Mouse (Mus musculus): ENCODE results near the gene Ddt. TPM values are rescaled to one million over a fixed set of nuclear protein-coding genes. Genes with fewer than 3 reads are reported as not detected.

Ddt gene
- polyA plus RNA-seq, 1 experiment = 310 TPM

- H3K27ac ChIP-seq (ENCODE audit: control insufficient read depth, insufficient read depth, low read depth, low read length) = no peak overlapping the region
- no peak for TF ChIP-seq CTCF (IDR thresholded peaks at IDR 0.05; ENCODE audit: control insufficient read depth, insufficient read depth, insufficient replicate concordance, low read depth, low read length)
- no peak for TF ChIP-seq POLR2A (IDR thresholded peaks at IDR 0.05; ENCODE audit: control insufficient read depth, low read depth, low read length)
- no peaks in the 10 kb centered on the region for H3K27me3 ChIP-seq (ENCODE audit: control insufficient read depth, insufficient read depth, low read length)
- no peak overlapping the region for H3K4me3 ChIP-seq (ENCODE audit: control insufficient read depth, low read depth, low read length)
- no peaks in the 10 kb centered on the region for H3K36me3 ChIP-seq (ENCODE audit: control insufficient read depth, insufficient read depth, low read length)
- H3K4me1 ChIP-seq (ENCODE audit: control insufficient read depth, insufficient read depth, low read length) = peaks cover 2% of the 10 kb centered on the region
Measured at GRCm38 (mm10) chr10:75766856-75767255, 6.4 kb downstream of the Ddt start.

DNA sequence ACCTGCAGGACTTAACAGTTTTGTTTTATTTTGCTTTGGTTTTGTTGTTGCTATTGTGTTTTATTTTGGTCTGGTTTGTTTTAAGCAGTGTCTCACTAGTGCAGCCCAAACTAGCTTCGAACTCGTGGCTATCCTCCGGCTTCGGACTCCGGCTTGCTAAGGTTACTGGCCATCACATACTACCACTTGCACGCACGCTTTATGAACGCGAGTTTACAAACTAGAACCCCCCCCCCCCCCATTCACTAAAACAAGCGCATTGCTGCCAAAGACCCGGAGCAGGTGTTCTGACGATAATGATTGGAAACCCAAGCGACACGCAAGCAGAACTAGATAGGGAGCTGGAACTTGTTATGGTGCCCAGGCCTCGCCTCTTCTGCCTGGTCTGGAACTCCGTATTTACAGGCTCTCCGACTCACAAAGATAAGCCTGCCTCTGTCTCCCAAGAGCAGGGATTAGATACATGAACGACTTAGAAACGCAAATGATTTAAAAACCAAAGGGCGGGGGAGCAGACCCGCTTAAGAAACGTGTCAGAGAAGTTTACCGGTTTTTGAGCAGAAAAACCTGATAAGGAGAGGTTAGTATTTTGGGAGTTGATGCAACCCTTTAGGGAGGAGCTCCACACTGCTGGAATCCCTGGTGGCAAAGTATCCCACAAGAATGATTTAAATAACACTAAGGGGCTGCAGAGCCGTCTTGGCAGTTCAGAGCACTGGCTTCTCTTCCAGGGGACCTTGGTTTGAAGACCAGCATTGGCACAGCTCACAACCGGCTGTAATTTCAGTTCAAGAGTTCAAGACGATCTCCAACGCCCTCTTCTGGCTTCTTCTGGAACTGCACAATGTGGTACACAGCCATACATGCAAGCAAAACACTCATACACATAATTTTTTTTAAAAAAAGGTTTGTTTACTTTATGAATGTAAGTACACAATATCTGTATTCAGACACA, 8.4 kb downstream of the Ddt start:
- no peaks in the 10 kb centered on the region for H3K36me3 ChIP-seq (ENCODE audit: control insufficient read depth, insufficient read depth, low read length)
- peaks cover 2% of the 10 kb centered on the region for H3K4me1 ChIP-seq (ENCODE audit: control insufficient read depth, insufficient read depth, low read length)
- H3K4me3 ChIP-seq (ENCODE audit: control insufficient read depth, low read depth, low read length) = peak overlapping the region; percentile 82
- H3K27me3 ChIP-seq (ENCODE audit: control insufficient read depth, insufficient read depth, low read length) = no peaks in the 10 kb centered on the region
- peak overlapping the region; percentile 63 for H3K27ac ChIP-seq (ENCODE audit: control insufficient read depth, insufficient read depth, low read depth, low read length)
- TF ChIP-seq CTCF (IDR thresholded peaks at IDR 0.05; ENCODE audit: control insufficient read depth, insufficient read depth, insufficient replicate concordance, low read depth, low read length) (peak; percentile 40; the same call in 1 of the 2 replicates), POLR2A (IDR thresholded peaks at IDR 0.05; ENCODE audit: control insufficient read depth, low read depth, low read length) (no peak)

DNA sequence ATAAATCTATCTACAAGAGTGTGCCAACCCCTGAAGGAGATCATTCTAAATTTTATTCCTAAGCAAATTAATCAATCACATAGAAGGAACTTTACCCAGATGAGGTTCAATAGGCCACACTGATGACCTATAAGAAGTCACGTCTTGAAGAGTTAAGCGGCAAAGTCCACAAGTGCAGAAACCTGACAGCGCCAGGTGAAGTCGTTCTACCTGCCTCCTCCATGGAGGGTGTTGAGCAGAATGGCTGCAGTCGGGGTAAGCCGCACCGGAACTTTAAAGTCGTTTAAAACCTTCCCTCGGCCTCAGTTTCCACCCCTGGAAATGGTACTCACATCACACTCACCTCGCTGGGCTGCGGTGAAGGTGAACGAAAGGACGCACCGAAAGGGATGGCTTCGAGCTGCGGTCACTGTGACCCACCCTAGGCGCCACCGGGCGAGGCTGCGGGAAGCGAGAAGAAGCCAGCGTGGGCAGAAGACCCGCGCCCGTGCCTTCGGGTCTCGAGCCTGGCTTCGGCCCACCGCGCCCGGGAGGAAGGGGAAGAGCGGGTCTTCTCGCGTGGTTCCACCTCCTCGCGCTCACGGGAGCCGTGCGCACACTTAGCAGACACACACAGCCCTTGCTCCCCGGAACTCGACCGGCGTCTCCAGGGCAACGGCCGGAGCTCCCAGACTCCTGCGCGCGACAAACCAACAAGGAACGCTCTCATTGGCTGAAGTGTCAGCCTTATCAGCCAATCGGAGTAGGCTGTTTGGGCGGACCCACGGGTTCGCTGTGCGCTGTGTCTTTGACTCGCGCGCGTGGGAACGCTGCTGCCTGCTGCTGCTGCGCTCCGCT, 9.3 kb downstream of the Ddt start, which contains the start of gene Cabin1:
Cabin1 (minus strand) TSS at position 660 of the 837 bp plus-strand sequence.
- H3K27me3 ChIP-seq (ENCODE audit: control insufficient read depth, insufficient read depth, low read length) = no peaks in the 10 kb centered on the region
- H3K4me3 ChIP-seq (ENCODE audit: control insufficient read depth, low read depth, low read length) = peak within 1 kb of the TSS; percentile 82
- no peaks in the 10 kb centered on the region for H3K36me3 ChIP-seq (ENCODE audit: control insufficient read depth, insufficient read depth, low read length)
- peak within 1 kb of the TSS; percentile 63 for H3K27ac ChIP-seq (ENCODE audit: control insufficient read depth, insufficient read depth, low read depth, low read length)
- H3K4me1 ChIP-seq (ENCODE audit: control insufficient read depth, insufficient read depth, low read length) = peaks cover 2% of the 10 kb centered on the region
- peak; percentile 91 for TF ChIP-seq POLR2A (IDR thresholded peaks at IDR 0.05; ENCODE audit: control insufficient read depth, low read depth, low read length)
- no peak for TF ChIP-seq CTCF (IDR thresholded peaks at IDR 0.05; ENCODE audit: control insufficient read depth, insufficient read depth, insufficient replicate concordance, low read depth, low read length)

DNA sequence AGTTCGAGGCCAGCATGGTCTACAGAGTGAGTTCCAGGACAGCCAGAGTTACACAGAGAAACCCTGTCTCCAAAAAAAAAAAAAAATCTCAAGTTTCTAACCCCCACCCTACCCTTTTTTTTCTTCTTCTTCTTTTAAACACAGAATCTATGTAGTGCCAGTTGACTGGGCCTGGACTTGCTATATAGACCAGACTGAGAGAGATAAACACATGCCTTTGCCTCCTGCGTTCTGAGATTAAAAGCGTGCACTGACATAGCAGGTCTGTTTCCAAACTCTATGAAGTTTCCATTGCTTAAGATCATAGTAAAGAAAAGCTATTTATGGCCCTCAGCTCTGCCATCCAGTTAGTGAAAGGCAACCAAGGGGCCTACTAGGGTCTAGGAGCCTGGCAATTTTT, 10.8 kb downstream of the Ddt start:
- Histone ChIP-seq H3K4me1 (ENCODE audit: control insufficient read depth, insufficient read depth, low read length) (peaks cover 2% of the 10 kb centered on the region), H3K27ac (ENCODE audit: control insufficient read depth, insufficient read depth, low read depth, low read length) (no peak overlapping the region), H3K36me3 (ENCODE audit: control insufficient read depth, insufficient read depth, low read length) (no peaks in the 10 kb centered on the region), H3K27me3 (ENCODE audit: control insufficient read depth, insufficient read depth, low read length) (no peaks in the 10 kb centered on the region), H3K4me3 (ENCODE audit: control insufficient read depth, low read depth, low read length) (no peak overlapping the region)
- TF ChIP-seq POLR2A (IDR thresholded peaks at IDR 0.05; ENCODE audit: control insufficient read depth, low read depth, low read length) = no peak
- no peak for TF ChIP-seq CTCF (IDR thresholded peaks at IDR 0.05; ENCODE audit: control insufficient read depth, insufficient read depth, insufficient replicate concordance, low read depth, low read length)

- H3K4me3 ChIP-seq (ENCODE audit: control insufficient read depth, low read depth, low read length) = no peak overlapping the region
- TF ChIP-seq CTCF (IDR thresholded peaks at IDR 0.05; ENCODE audit: control insufficient read depth, insufficient read depth, insufficient replicate concordance, low read depth, low read length) (no peak), POLR2A (IDR thresholded peaks at IDR 0.05; ENCODE audit: control insufficient read depth, low read depth, low read length) (no peak)
Measured at GRCm38 (mm10) chr10:75760311-75760710, 12.9 kb downstream of the Ddt start.

DNA sequence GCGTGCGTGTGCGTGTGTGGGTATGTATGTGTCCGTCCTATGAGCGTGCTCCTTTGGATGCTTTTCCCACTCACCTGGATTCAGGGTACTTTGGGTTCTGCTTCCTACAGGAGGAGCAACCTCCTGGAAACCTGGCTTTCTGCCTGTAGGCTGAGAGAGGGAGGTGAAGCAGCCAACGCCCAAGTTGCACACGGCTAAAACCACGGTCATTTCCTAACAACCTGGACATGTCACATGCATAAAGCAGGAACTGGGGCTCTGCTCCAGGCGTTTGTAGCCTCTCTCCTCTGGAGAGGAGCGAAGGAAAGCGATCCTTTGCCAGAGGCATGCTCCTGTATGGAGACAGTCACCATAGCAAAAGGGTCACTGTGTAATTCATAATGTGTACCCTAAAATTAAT, 16.5 kb downstream of the Ddt start:
- no peak overlapping the region for H3K4me3 ChIP-seq (ENCODE audit: control insufficient read depth, low read depth, low read length)
- no peak overlapping the region for H3K27ac ChIP-seq (ENCODE audit: control insufficient read depth, insufficient read depth, low read depth, low read length)
- no peaks in the 10 kb centered on the region for H3K4me1 ChIP-seq (ENCODE audit: control insufficient read depth, insufficient read depth, low read length)
- H3K36me3 ChIP-seq (ENCODE audit: control insufficient read depth, insufficient read depth, low read length) = peaks cover 3% of the 10 kb centered on the region
- no peaks in the 10 kb centered on the region for H3K27me3 ChIP-seq (ENCODE audit: control insufficient read depth, insufficient read depth, low read length)
- TF ChIP-seq CTCF (IDR thresholded peaks at IDR 0.05; ENCODE audit: control insufficient read depth, insufficient read depth, insufficient replicate concordance, low read depth, low read length) (no peak), POLR2A (IDR thresholded peaks at IDR 0.05; ENCODE audit: control insufficient read depth, low read depth, low read length) (no peak)

More at GRCm38 (mm10) chr10:75760311-75760710, 12.9 kb downstream of the Ddt start:
- Histone ChIP-seq H3K27me3 (ENCODE audit: control insufficient read depth, insufficient read depth, low read length) (no peaks in the 10 kb centered on the region), H3K36me3 (ENCODE audit: control insufficient read depth, insufficient read depth, low read length) (no peaks in the 10 kb centered on the region), H3K4me1 (ENCODE audit: control insufficient read depth, insufficient read depth, low read length) (peaks cover 2% of the 10 kb centered on the region), H3K27ac (ENCODE audit: control insufficient read depth, insufficient read depth, low read depth, low read length) (no peak overlapping the region)

- no peak overlapping the region for H3K4me3 ChIP-seq (ENCODE audit: control insufficient read depth, low read depth, low read length)
- peaks cover 2% of the 10 kb centered on the region for H3K36me3 ChIP-seq (ENCODE audit: control insufficient read depth, insufficient read depth, low read length)
- no peak overlapping the region for H3K27ac ChIP-seq (ENCODE audit: control insufficient read depth, insufficient read depth, low read depth, low read length)
- H3K27me3 ChIP-seq (ENCODE audit: control insufficient read depth, insufficient read depth, low read length) = no peaks in the 10 kb centered on the region
- no peaks in the 10 kb centered on the region for H3K4me1 ChIP-seq (ENCODE audit: control insufficient read depth, insufficient read depth, low read length)
- TF ChIP-seq CTCF (IDR thresholded peaks at IDR 0.05; ENCODE audit: control insufficient read depth, insufficient read depth, insufficient replicate concordance, low read depth, low read length) = peak; percentile 39; the same call in 1 of the 2 replicates
- no peak for TF ChIP-seq POLR2A (IDR thresholded peaks at IDR 0.05; ENCODE audit: control insufficient read depth, low read depth, low read length)
Measured at GRCm38 (mm10) chr10:75744017-75744416, 29.2 kb downstream of the Ddt start.
